Mouse (Mus musculus) kidney, embryonic 16.5 days (tissue): Measurements from ENCODE around the gene Rcbtb2. TPM values are rescaled to one million over a fixed set of nuclear protein-coding genes. Genes with fewer than 3 reads are reported as not detected.

ENCODE experiments used
- ATAC-seq: fragments of 200-750 bp; cut with Nextera tagmentation; 2 replicates; pipeline ENCODE4 v1.8.0; 2017; ENCODE audit warnings: moderate TSS enrichment; ENCODE audit not compliant: low FRiP score, low TSS enrichment
- H3K27ac ChIP-seq: fragments of 300-500 bp; sonication (generic); 2 replicates; pipeline ENCODE4 v1.5.1; 2014; ENCODE audit warnings: low read length
- H3K27me3 ChIP-seq: fragments of 300-500 bp; sonication (generic); 2 replicates; pipeline ENCODE4 v1.6.1; 2014; ENCODE audit warnings: low read length, control low read depth, mixed read lengths; ENCODE audit not compliant: insufficient read depth
- H3K36me3 ChIP-seq: fragments of 300-500 bp; sonication (generic); 2 replicates; pipeline ENCODE4 v1.6.1; 2014; ENCODE audit warnings: low read length, control low read depth, mixed read lengths; ENCODE audit not compliant: insufficient read depth
- H3K4me1 ChIP-seq: fragments of 300-500 bp; sonication (generic); 2 replicates; pipeline ENCODE4 v1.6.1; 2014; ENCODE audit warnings: low read length, control low read depth, mixed read lengths; ENCODE audit not compliant: insufficient read depth
- H3K4me2 ChIP-seq: fragments of 300-500 bp; sonication (generic); replicated peaks from 2 replicates; pipeline ENCODE4 v1.6.1; 2014; ENCODE audit warnings: low read depth, low read length
- H3K4me3 ChIP-seq: fragments of 300-500 bp; sonication (generic); 2 replicates; pipeline ENCODE4 v1.5.1; 2014; ENCODE audit warnings: mild to moderate bottlenecking, low read length
- H3K9ac ChIP-seq: fragments of 300-500 bp; sonication (generic); replicated peaks from 2 replicates; pipeline ENCODE4 v1.6.1; 2014; ENCODE audit warnings: low read length
- H3K9me3 ChIP-seq: fragments of 300-500 bp; sonication (generic); 2 replicates; pipeline ENCODE4 v1.6.1; 2016; ENCODE audit warnings: low read length, control low read depth
- WGBS: fragments of 180-500 bp; shearing (Covaris S2); extraction: QIAGEN DNeasy Blood & Tissue Kit; methylation state at CpG from one replicate; pipeline ENCODE4 v1.1.7; 2014; 5-methylcytosine and 5-hydroxymethylcytosine counted together
- polyA plus RNA-seq: library from polyadenylated mRNA; unstranded; fragments of >200 nt; fragmentation: Nextera tagmentation; extraction: Ambion mirVana; gene quantifications from 2 replicates; pipeline ENCODE4 v1.2.1, GENCODE M21; 2015

Rcbtb2 gene
- 123 and 127 TPM in 2 replicates for polyA plus RNA-seq

- Histone ChIP-seq H3K4me3 (no peak within 1 kb of the TSS), H3K27me3 (no peaks in the 10 kb centered on the region), H3K36me3 (no peaks in the 10 kb centered on the region), H3K9ac (no peak within 1 kb of the TSS), H3K9me3 (no peaks in the 10 kb centered on the region), H3K27ac (peak within 1 kb of the TSS; percentile 46; the same call in 1 of the 2 replicates), H3K4me2 (no peak within 1 kb of the TSS), H3K4me1 (0 out of 2 replicates have a peak, but pooled peaks cover 5% of the 10 kb centered on the region)
- 42% methylated on average over 4 of the region's 4 CpGs for WGBS
- no peak for ATAC-seq
Observed at GRCm38 (mm10) chr14:73122923-73123278, at the start of gene Rcbtb2. Gene Rcbtb2 (plus strand): TSS chr14:73123037.

GRCm38 (mm10) chr14:73083563-73083962 lies 39.3 kb upstream of the Rcbtb2 start:
- Histone ChIP-seq H3K27me3 (no peaks in the 10 kb centered on the region), H3K9me3 (no peaks in the 10 kb centered on the region), H3K36me3 (no peaks in the 10 kb centered on the region), H3K27ac (no peak overlapping the region), H3K4me3 (no peak overlapping the region), H3K4me1 (no peaks in the 10 kb centered on the region), H3K9ac (no peak overlapping the region), H3K4me2 (no peak overlapping the region)
- 82% methylated on average over 2 of the region's 2 CpGs for WGBS
- no peak for ATAC-seq

- H3K27me3 ChIP-seq = no peaks in the 10 kb centered on the region
- H3K9me3 ChIP-seq = no peaks in the 10 kb centered on the region
- H3K4me1 ChIP-seq = no peaks in the 10 kb centered on the region
- no peak overlapping the region for H3K4me3 ChIP-seq
- H3K36me3 ChIP-seq = no peaks in the 10 kb centered on the region
- ATAC-seq = no peak
- H3K27ac ChIP-seq = no peak overlapping the region
- H3K4me2 ChIP-seq = no peak overlapping the region
- 65% methylated on average over 3 of the region's 3 CpGs for WGBS
- H3K9ac ChIP-seq = no peak overlapping the region
Observed at GRCm38 (mm10) chr14:73086425-73086824, 36.4 kb upstream of the Rcbtb2 start.

- 91% methylated on average over 5 of the region's 5 CpGs for WGBS
- H3K4me1 ChIP-seq = no peaks in the 10 kb centered on the region
- no peaks in the 10 kb centered on the region for H3K36me3 ChIP-seq
- H3K27me3 ChIP-seq = no peaks in the 10 kb centered on the region
- no peak for ATAC-seq
- no peak overlapping the region for H3K27ac ChIP-seq
- H3K9me3 ChIP-seq = no peaks in the 10 kb centered on the region
- no peak overlapping the region for H3K4me3 ChIP-seq
- no peak overlapping the region for H3K4me2 ChIP-seq
- H3K9ac ChIP-seq = no peak overlapping the region
Observed at GRCm38 (mm10) chr14:73087247-73087646, 35.6 kb upstream of the Rcbtb2 start.

- no peaks in the 10 kb centered on the region for H3K27me3 ChIP-seq
- 89% methylated on average over 5 of the region's 5 CpGs for WGBS
- ATAC-seq = no peak
- no peaks in the 10 kb centered on the region for H3K9me3 ChIP-seq
- H3K36me3 ChIP-seq = no peaks in the 10 kb centered on the region
- H3K9ac ChIP-seq = no peak overlapping the region
- H3K4me1 ChIP-seq = no peaks in the 10 kb centered on the region
- H3K4me2 ChIP-seq = no peak overlapping the region
- no peak overlapping the region for H3K27ac ChIP-seq
- no peak overlapping the region for H3K4me3 ChIP-seq
Observed at GRCm38 (mm10) chr14:73087746-73088145, 35.1 kb upstream of the Rcbtb2 start.

GRCm38 (mm10) chr14:73088224-73088623 lies 34.6 kb upstream of the Rcbtb2 start:
- Histone ChIP-seq H3K9me3 (no peaks in the 10 kb centered on the region), H3K27ac (no peak overlapping the region), H3K9ac (no peak overlapping the region), H3K4me2 (no peak overlapping the region), H3K36me3 (no peaks in the 10 kb centered on the region), H3K4me3 (no peak overlapping the region), H3K27me3 (no peaks in the 10 kb centered on the region), H3K4me1 (no peaks in the 10 kb centered on the region)
- no peak for ATAC-seq
- 90% methylated on average over 1 of the region's 1 CpGs for WGBS

GRCm38 (mm10) chr14:73092871-73093270 lies 30.0 kb upstream of the Rcbtb2 start:
- Histone ChIP-seq H3K9me3 (no peaks in the 10 kb centered on the region), H3K4me1 (no peaks in the 10 kb centered on the region), H3K27ac (no peak overlapping the region), H3K4me3 (no peak overlapping the region), H3K27me3 (no peaks in the 10 kb centered on the region), H3K36me3 (no peaks in the 10 kb centered on the region), H3K4me2 (no peak overlapping the region), H3K9ac (no peak overlapping the region)
- WGBS = 87% methylated on average over 3 of the region's 3 CpGs
- ATAC-seq = no peak

GRCm38 (mm10) chr14:73094802-73095550 lies 27.9 kb upstream of the Rcbtb2 start:
- WGBS = 45% methylated on average over 13 of the region's 13 CpGs
- Histone ChIP-seq H3K9me3 (no peaks in the 10 kb centered on the region), H3K4me2 (peak overlapping the region; percentile 4; the same call in 1 of the 2 replicates), H3K4me3 (no peak overlapping the region), H3K27me3 (no peaks in the 10 kb centered on the region), H3K36me3 (no peaks in the 10 kb centered on the region), H3K4me1 (no peaks in the 10 kb centered on the region), H3K9ac (no peak overlapping the region), H3K27ac (peak overlapping the region; percentile 40; the same call in 1 of the 2 replicates)
- ATAC-seq = 0 out of 2 replicates have a peak, but pooled peaks have one; percentile 23

- no peaks in the 10 kb centered on the region for H3K27me3 ChIP-seq
Observed at GRCm38 (mm10) chr14:73098677-73099387, 24.0 kb upstream of the Rcbtb2 start.

More at GRCm38 (mm10) chr14:73098677-73099387, 24.0 kb upstream of the Rcbtb2 start:
- H3K9me3 ChIP-seq = no peaks in the 10 kb centered on the region
- no peaks in the 10 kb centered on the region for H3K36me3 ChIP-seq
- H3K4me3 ChIP-seq = no peak overlapping the region
- no peak overlapping the region for H3K4me2 ChIP-seq
- no peak for ATAC-seq
- 38% methylated on average over 10 of the region's 10 CpGs for WGBS
- no peak overlapping the region for H3K27ac ChIP-seq
- no peak overlapping the region for H3K9ac ChIP-seq
- no peaks in the 10 kb centered on the region for H3K4me1 ChIP-seq
